Mouse (Mus musculus): ENCODE results near the gene Pde4d.

Pde4d gene

GRCm38 (mm10) chr13:109231848-109232460 is 782.2 kb downstream of the Pde4d start:
- in situ Hi-C loops (cut with MboI; ENCODE audit: low pct_unique_long_range_greater_than_20kb in 1 of 2, low sequenced_read_pairs in 2 of 2, unreplicated experiment in 1 of 2) = loop anchor here (10.0 to 25.0 kb wide), 7 partner anchors 113 to 680 kb away; no protein-coding TSS in a partner anchor

- in situ Hi-C loops (cut with MboI; ENCODE audit: low pct_unique_long_range_greater_than_20kb in 1 of 2, low sequenced_read_pairs in 2 of 2, unreplicated experiment in 1 of 2) = loop anchor here (10.0 to 25.0 kb wide), 7 partner anchors 112 to 680 kb away; no protein-coding TSS in a partner anchor
Measured at GRCm38 (mm10) chr13:109232531-109232930, 782.8 kb downstream of the Pde4d start.

GRCm38 (mm10) chr13:109233911-109234613 is 784.3 kb downstream of the Pde4d start:
- in situ Hi-C loops (cut with MboI; ENCODE audit: low pct_unique_long_range_greater_than_20kb in 1 of 2, low sequenced_read_pairs in 2 of 2, unreplicated experiment in 1 of 2) = loop anchor here (10.0 to 25.0 kb wide), 7 partner anchors 111 to 678 kb away; no protein-coding TSS in a partner anchor

DNA sequence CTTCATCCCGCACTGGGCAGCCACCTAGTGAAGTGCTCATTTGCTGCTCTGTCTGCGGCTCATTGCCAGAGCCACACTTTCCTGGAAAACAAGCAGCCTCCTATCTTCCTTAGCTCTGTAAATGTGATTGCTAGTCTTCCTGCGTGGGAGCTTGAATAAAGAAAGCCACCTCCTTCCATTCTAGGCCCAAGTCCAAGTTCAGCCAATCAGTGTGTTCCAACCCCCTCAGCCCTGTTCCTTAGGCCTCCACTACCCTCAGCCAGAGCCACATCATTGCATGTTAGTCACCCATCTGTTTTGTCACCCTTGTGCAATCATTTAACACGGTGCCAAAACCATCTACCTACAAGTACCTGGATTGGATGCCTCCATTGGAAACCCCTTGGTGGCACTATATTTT is 786.3 kb downstream of the Pde4d start:
- in situ Hi-C loops (cut with MboI; ENCODE audit: low pct_unique_long_range_greater_than_20kb in 1 of 2, low sequenced_read_pairs in 2 of 2, unreplicated experiment in 1 of 2) = loop anchor here (10.0 to 25.0 kb wide), 7 partner anchors 109 to 676 kb away; no protein-coding TSS in a partner anchor

- in situ Hi-C loops (cut with MboI; ENCODE audit: low pct_unique_long_range_greater_than_20kb in 1 of 2, low sequenced_read_pairs in 2 of 2, unreplicated experiment in 1 of 2) = loop anchor here (10.0 to 25.0 kb wide), 7 partner anchors 106 to 674 kb away; no protein-coding TSS in a partner anchor
Measured at GRCm38 (mm10) chr13:109238670-109239069, 788.9 kb downstream of the Pde4d start.

DNA sequence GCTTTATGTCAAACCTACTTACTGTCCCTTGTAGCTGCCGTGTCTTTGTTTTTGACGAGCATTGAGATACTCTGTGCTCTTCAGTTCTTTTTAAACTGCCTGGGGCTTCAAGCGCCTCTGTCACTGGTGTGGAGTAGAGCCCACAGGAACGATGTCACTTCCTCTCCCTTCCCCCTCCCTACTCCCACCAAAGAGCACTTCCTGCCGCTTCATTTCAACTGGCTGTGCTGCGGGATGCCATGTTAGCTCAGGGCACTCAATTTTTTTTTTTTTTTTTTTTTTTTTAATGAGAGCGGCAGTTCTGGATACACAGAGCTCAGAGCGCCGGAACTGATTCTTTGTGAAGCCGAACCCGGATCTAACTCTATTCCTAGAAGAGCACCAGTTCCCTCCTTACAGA is 789.5 kb downstream of the Pde4d start:
- in situ Hi-C loops (cut with MboI; ENCODE audit: low pct_unique_long_range_greater_than_20kb in 1 of 2, low sequenced_read_pairs in 2 of 2, unreplicated experiment in 1 of 2) = loop anchor here (10.0 to 25.0 kb wide), 7 partner anchors 106 to 673 kb away; no protein-coding TSS in a partner anchor

DNA sequence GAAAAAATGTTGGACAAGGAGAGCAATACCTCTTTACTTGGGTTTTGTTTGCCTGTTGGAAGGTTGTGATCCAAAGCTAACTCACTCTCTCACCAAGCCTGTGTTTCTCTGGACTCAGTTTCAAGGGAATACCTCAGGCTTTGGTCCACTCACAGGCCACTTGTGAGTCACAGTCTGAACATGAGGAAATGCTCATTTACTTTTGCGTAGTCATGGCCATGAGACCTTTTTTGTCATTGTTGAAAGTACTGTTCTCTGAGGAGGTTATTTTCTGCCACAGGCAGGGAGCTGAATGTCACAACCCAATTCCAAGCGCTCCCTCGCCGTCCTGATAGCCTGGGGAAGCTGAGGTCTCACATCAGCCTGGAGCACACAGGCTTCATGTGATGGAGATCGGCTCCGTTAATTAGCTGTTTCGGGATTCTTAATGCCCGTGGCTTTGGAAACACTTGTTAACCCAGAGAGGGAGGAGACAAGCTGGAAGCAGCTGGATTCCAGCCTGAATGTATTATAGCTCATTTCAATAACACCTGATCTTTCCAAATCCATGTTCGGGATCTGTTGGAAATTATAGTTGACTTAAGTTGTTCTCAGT is 792.8 kb downstream of the Pde4d start:
- in situ Hi-C loops (cut with MboI; ENCODE audit: low pct_unique_long_range_greater_than_20kb in 1 of 2, low sequenced_read_pairs in 2 of 2, unreplicated experiment in 1 of 2) = loop anchor here (25.0 kb wide), 3 partner anchors 295 to 670 kb away; no protein-coding TSS in a partner anchor

DNA sequence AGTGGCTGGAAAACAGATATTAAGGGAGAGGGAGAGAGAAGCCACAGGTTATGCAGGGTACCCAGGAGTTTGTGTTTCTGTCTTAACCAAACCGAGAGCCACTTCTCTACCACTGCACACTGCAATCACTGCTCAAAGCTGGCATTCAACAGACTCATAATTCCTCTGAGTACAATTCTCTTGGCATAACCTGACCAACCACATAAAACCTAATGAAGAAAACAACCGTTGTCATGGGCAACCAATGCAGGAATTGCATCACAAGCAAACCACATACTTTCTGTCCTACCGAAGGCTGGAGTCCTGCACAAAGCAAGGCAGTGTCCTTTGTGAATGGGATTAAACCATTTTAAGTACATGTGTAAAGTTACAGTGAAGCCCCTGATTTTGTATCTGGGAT is 793.4 kb downstream of the Pde4d start:
- in situ Hi-C loops (cut with MboI; ENCODE audit: low pct_unique_long_range_greater_than_20kb in 1 of 2, low sequenced_read_pairs in 2 of 2, unreplicated experiment in 1 of 2) = loop anchor here (25.0 kb wide), 3 partner anchors 294 to 669 kb away; no protein-coding TSS in a partner anchor

DNA sequence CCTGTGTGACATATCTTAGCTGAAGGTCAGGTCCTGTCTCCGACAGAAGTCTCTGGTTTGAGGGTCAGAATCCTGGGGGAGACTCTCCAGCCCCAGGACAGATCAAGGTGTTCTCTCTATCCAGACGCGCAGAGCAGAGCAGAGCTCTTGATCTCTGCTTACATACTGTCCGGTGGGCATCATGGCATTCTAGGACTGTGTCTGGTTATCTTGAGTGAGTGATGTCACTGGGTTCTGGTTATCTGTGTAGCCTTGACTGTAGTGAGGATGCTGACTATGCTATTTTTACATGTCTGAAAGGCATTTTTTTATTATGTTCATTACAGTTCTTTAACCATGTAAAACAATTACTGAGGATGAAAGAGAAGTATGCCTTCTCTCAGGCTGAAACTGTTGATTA is 797.3 kb downstream of the Pde4d start:
- in situ Hi-C loops (cut with MboI; ENCODE audit: low pct_unique_long_range_greater_than_20kb in 1 of 2, low sequenced_read_pairs in 2 of 2, unreplicated experiment in 1 of 2) = loop anchor here (25.0 kb wide), 3 partner anchors 290 to 665 kb away; no protein-coding TSS in a partner anchor

GRCm38 (mm10) chr13:109249315-109249714 is 799.6 kb downstream of the Pde4d start:
- in situ Hi-C loops (cut with MboI; ENCODE audit: low pct_unique_long_range_greater_than_20kb in 1 of 2, low sequenced_read_pairs in 2 of 2, unreplicated experiment in 1 of 2) = loop anchor here (25.0 kb wide), 3 partner anchors 288 to 663 kb away; no protein-coding TSS in a partner anchor

DNA sequence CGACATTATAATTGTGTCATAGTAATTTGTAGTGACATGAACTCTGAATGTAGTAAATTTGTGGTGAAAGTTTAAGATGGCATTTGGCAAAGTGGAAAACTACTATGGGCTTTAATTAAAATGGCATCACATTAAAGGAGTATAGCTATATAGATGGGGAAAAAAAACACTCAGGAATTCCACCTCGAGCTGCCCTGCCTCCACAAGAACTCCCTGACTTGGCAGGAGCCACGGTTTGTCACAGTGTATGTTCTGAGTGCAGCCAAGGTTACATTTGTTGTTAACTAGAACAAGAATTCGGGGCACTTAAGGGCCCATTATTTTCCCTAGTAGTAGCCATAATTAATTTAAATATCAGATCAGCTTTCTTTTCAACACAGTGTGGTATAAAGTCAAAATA is 805.9 kb downstream of the Pde4d start:
- in situ Hi-C loops (cut with MboI; ENCODE audit: low pct_unique_long_range_greater_than_20kb in 1 of 2, low sequenced_read_pairs in 2 of 2, unreplicated experiment in 1 of 2) = loop anchor here in 1 of 2 experiments (25.0 kb wide), 1 partner anchor 757 kb away; no protein-coding TSS in a partner anchor

GRCm38 (mm10) chr13:109260220-109260795 is 810.6 kb downstream of the Pde4d start:
- in situ Hi-C loops (cut with MboI; ENCODE audit: low pct_unique_long_range_greater_than_20kb in 1 of 2, low sequenced_read_pairs in 2 of 2, unreplicated experiment in 1 of 2) = loop anchor here in 1 of 2 experiments (25.0 kb wide), 1 partner anchor 752 kb away; no protein-coding TSS in a partner anchor

DNA sequence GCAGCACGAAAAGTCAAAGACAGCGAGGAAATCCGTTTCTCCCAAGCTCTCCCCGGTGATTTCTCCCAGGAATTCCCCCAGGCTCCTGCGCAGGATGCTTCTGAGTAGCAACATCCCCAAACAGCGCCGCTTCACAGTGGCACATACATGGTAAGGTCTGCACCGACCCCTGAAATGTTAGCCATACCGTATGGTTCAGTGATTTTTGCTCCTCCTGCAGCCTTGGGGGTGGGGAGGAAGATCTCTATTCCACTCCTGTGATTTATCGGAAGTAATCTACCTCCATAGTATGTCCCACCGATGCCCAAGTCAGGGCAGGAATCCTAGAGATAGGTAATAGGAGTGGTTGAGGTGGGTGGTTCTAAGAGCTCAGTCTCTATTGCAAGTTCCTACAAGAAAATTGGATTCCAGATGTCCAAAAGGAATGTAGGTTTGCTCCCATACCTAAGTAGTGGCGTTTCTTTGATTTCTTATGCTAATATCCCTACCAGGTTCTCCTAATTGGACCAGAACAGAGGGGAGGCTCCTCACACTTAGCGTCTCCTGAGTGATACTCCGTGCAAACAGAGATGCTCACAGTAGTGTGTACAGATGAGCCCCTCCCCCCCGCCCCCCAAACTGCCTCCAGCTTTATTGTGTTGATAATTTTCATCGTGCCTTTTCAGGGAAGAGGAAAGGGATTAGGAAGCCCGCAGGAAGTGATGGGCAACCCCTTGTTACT is 811.2 kb downstream of the Pde4d start:
- in situ Hi-C loops (cut with MboI; ENCODE audit: low pct_unique_long_range_greater_than_20kb in 1 of 2, low sequenced_read_pairs in 2 of 2, unreplicated experiment in 1 of 2) = loop anchor here in 1 of 2 experiments (25.0 kb wide), 1 partner anchor 751 kb away; no protein-coding TSS in a partner anchor

GRCm38 (mm10) chr13:109261642-109262220 is 812.0 kb downstream of the Pde4d start:
- in situ Hi-C loops (cut with MboI; ENCODE audit: low pct_unique_long_range_greater_than_20kb in 1 of 2, low sequenced_read_pairs in 2 of 2, unreplicated experiment in 1 of 2) = loop anchor here in 1 of 2 experiments (25.0 kb wide), 1 partner anchor 751 kb away; no protein-coding TSS in a partner anchor

GRCm38 (mm10) chr13:109262501-109262900 is 812.8 kb downstream of the Pde4d start:
- in situ Hi-C loops (cut with MboI; ENCODE audit: low pct_unique_long_range_greater_than_20kb in 1 of 2, low sequenced_read_pairs in 2 of 2, unreplicated experiment in 1 of 2) = loop anchor here in 1 of 2 experiments (25.0 kb wide), 1 partner anchor 750 kb away; no protein-coding TSS in a partner anchor

- in situ Hi-C loops (cut with MboI; ENCODE audit: low pct_unique_long_range_greater_than_20kb in 1 of 2, low sequenced_read_pairs in 2 of 2, unreplicated experiment in 1 of 2) = loop anchor here in 1 of 2 experiments (25.0 kb wide), 1 partner anchor 748 kb away; no protein-coding TSS in a partner anchor
Measured at GRCm38 (mm10) chr13:109263833-109264232, 814.1 kb downstream of the Pde4d start.

DNA sequence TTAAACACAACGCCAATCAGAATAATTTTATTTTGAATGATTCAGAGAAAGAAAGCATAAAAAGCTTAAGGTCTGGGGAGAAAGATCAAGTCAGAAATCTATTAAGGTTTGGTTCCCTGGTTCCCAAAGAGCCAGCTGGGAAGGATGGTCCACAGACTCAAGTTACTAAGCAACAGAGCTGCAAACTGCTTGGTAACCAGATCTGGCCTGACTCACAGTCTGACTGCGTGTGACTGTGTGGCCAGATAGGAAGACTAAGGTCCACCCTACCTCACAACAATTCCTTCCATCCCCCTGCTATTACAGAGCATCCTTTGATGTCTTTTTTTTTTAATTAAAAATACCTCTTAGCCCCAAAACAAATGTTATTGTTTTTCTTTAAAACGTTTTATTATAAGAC is 818.5 kb downstream of the Pde4d start:
- in situ Hi-C loops (cut with MboI; ENCODE audit: low pct_unique_long_range_greater_than_20kb in 1 of 2, low sequenced_read_pairs in 2 of 2, unreplicated experiment in 1 of 2) = loop anchor here in 1 of 2 experiments (25.0 kb wide), 1 partner anchor 744 kb away; no protein-coding TSS in a partner anchor
